Mouse (Mus musculus) right cerebral cortex, adult 18-20 months (tissue): ENCODE results near the gene Krcc1.

ENCODE experiments used
- DNase-seq: peaks from one replicate; pipeline ENCODE4 v3.0.0; 2022; ENCODE audit warnings: mixed read lengths

The Krcc1 gene

DNA sequence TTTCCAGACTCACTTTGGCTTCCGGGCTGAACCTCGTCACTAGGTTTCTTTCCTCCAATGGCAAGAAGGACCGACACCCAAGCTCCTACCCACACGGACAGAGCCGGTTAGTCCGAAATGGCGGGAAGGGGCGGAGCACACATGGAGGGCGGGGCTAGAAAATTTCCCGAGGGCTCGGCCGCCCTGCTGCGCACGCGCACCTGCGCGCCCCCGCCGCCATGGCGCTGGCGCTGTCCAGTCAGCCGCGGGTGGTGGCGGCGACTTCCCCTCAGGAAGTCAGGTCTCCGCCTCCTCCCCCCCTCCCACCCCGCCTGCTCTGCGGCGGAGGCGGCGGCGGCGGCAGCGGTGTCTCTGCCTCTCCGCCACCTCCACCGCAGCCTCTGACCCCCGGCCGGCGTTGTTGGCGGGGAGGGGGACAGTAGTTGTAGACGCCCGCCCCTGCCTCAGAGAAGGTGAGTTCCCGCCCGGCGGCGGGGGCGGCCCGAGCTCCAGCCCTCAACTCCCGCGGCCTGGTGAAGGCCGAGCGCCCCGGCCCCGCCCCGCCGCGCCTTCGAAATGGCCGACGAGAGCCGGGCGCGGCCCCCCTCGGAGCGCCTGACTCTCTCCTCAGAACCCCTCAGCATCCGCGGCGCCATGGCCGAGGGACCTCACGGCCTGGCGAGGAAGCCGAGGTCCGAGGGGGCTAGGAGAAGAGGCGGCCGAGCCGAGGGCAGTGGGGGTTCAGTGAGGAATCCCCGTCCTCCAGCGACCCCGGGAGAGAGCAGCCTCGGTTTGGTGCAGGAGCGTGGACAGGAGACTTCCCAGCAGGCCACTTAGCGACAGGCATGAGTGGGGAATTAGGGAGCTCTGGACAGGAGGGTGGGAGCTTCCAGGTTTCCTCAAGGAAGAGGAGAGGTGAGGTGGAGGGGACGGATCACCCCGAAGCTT is at the start of gene Krcc1:
TSS of gene Krcc1 (plus strand) at position 289 of the 927 bp plus-strand sequence.
- peak; percentile 97 for DNase-seq

GRCm38 (mm10) chr6:71224184-71224943 is 47.1 kb upstream of the Krcc1 start:
- no peak for DNase-seq

DNA sequence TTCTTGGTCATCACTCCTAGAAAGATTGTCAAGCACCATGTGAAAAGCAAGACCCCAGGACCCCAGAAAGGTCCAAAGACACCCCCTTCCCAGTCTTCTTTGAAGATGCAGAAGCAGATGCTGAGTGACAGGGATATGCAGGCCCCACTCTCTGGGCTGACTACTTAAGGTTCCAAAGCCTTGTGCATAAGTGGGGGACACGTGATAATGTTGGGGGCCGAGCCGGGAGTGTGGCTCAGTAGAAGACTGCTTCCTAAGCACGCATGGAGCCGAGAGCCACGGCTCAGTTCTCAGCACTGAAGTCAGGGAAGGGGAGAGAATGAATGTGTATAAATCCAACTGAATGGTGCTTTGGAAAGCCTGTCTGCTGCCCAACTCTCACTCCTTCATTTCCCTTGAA is 44.9 kb upstream of the Krcc1 start:
- DNase-seq, result no peak

DNA sequence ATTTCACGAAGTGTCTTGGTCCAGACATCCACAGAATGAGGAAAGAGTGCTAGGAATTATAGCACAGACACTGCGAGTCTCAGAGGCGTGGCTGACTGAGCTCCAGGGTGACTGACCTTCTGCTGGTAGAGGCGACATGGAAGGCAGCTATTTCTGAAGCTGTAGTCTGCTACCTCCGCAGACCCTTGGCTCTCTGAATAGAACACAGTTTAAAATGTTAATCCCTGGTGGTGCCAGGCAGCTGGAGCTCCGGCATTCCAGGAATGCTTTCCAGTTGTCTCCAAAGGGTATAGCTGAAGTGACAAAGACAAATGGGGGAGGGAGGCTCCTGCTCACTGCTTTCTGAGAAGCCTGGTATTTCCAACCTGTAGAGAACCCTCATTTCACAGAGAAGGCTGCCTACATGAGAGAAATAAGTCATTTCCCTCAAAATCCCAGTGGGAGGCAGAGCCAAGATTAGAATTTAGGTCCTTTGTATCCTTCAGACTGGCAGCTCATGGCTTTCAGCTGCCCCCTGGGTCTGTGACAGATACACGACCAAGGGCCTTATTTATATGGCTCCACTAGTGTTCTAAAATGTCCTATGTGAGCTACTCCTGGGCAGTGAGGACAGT is 44.2 kb upstream of the Krcc1 start:
- DNase-seq, result no peak

- DNase-seq, result no peak
Observed at GRCm38 (mm10) chr6:71235121-71235520, 36.4 kb upstream of the Krcc1 start.

DNA sequence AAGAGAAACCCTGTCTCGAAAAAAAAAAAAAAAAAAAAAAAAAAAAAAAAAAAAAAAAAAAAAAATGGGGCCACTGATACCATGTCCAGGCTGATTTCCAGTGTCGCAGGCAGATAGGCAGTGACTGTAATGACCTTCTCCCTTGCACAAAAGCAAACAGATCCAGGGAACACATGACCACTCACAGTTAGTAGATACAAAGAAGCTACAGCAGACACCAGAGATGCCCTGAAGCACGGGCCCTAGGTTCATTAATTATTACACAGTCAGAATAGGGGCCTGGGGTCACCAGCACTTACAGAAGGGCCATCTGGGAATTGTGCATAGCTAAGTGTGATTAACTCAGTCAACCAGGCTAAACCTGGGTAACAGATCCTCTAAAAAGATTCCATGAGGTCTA is 35.5 kb upstream of the Krcc1 start:
- no peak for DNase-seq

DNA sequence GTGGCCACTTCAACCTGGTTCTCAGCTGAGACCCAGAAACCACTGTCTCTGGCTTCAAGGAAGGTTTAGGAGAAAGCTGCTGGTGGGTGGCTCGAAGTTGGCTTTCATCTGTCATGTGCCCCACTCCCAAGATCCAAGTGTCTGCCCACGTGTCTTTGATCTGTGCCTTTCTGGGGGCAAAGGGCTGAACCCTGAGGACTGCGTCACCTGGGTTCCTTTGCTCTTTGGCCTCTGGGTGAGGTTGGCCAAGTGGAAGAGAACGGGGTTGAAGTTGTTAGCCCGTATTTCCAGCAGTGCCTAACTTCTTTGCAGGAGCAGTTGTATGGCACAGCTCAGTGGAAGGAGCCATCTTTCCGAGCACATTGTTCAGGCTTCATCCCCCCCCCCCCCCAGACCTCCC is 35.0 kb upstream of the Krcc1 start:
- DNase-seq, result no peak

DNA sequence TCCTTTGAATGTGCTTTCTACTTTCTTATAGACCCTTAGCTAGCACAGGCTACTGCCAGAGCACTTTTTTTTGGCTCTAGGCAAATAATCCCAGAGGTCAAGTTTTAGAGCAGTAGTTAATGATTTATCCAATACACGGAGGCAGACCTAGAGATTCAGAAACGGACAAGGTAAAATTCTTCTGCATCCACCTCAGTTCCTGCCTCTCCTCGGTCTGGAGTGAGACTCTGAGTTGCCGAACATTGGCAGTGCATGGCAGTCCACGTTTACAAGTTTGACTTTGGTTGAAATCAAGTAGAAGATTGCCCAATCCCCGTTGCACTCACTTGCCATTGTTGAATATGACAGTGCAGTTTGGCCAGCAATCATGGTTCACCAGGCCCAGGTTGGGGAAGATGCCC is 34.4 kb upstream of the Krcc1 start:
- no peak for DNase-seq

GRCm38 (mm10) chr6:71239069-71239750 is 32.3 kb upstream of the Krcc1 start:
- DNase-seq, result no peak

- DNase-seq, result no peak
Observed at GRCm38 (mm10) chr6:71240831-71241230, 30.6 kb upstream of the Krcc1 start.

GRCm38 (mm10) chr6:71242811-71243210 is 28.7 kb upstream of the Krcc1 start:
- DNase-seq, result no peak

- DNase-seq, result no peak
Observed at GRCm38 (mm10) chr6:71243258-71243657, 28.2 kb upstream of the Krcc1 start.

DNA sequence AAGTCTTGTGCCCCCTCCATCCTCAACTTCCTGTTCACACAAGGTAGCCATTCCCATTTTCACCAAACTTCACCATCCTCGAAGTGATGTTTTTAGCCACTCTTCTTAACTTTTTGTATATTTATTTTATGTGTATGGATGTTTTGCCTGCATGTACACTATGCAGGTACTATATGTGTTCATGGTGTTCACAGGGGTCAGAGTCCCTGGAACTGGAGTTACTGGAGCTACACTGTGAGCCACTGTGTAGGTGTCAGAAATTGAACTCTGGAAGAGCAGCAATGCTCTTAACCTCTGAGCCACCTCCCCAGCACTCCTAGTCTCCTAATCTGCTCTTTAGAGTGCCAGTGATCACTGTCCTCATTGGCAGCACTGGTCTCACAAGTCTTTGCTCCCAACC is 23.1 kb upstream of the Krcc1 start:
- no peak for DNase-seq

- DNase-seq, result no peak
Observed at GRCm38 (mm10) chr6:71249615-71250014, 21.9 kb upstream of the Krcc1 start.

DNA sequence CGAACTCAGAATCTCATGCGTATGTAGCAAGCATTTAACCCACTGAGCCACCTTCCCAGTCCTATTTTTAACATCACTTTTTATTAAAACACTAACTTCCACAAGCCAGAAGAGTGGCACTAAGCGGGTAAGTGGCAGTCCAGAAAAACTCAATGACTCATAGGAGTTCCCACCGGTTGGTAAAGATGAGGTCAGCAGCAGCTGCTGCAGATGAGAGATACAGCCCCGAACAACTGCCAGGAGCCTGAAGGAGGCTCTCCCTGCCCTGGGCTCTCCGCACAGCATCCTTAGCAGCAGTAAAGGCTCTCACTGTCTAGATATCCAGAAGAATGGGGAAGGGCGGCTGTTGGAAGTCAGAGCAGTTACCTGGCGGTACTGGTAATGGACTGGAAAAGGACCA is 20.5 kb upstream of the Krcc1 start:
- DNase-seq, result no peak

- DNase-seq, result no peak
Observed at GRCm38 (mm10) chr6:71254456-71254855, 17.0 kb upstream of the Krcc1 start.

- DNase-seq, result no peak
Observed at GRCm38 (mm10) chr6:71256166-71256565, 15.3 kb upstream of the Krcc1 start.

DNA sequence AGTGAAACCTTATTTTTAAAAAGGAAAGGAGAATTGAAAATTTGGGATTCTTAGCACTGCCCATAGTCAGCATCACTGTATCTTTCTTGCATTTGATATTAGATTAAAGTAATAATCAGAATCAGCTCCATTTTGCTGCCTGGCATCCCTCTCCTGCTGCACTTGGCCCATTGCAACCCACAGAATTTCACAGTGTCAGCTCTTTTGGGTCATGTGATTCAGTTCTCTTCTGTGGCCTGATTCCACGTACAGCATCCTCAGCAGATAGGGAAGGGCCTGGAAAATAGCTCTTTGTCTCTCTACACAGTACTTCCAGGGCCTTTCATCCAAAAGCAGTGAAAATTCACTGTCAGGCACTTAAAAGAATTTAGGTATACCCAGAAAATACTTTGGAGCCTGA is 14.1 kb upstream of the Krcc1 start:
- DNase-seq, result no peak

GRCm38 (mm10) chr6:71258562-71258961 is 12.9 kb upstream of the Krcc1 start:
- no peak for DNase-seq

- DNase-seq, result no peak
Observed at GRCm38 (mm10) chr6:71259166-71259565, 12.3 kb upstream of the Krcc1 start.

DNA sequence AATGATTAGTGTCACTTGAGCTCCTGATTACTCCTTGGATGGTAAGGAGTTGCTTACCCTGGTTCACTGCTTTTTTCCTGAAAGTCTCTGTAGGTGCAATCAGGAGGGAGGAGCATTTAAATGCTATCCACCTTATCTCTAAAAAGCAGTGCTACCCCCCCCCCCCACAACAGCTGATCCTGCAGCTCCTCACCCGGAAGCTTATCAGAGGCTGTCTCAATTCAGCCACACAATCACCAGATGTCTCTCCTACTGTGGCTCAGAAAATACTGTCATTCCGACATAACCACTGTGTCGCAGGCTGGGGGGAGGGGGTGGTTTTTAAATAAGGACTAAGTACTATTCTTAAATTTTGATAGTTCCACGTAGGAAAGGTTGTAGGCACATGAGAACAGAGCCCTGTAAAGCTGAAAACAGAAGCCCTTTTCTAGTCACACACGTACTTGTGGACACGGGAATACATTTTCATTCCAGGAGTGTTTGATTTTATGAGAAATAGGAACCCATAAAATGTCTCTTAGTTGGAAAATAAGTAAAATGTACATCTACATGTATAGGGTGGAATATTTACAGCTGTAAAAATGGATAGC is 11.3 kb upstream of the Krcc1 start:
- no peak for DNase-seq

- DNase-seq, result no peak
Observed at GRCm38 (mm10) chr6:71261060-71261459, 10.4 kb upstream of the Krcc1 start.
